Mouse (Mus musculus) midbrain, embryonic 16.5 days (tissue): ENCODE measurements around the gene Fcer2a. TPM values are rescaled to one million over a fixed set of nuclear protein-coding genes. Genes with fewer than 3 reads are reported as not detected.

Experiments
- ATAC-seq: fragments of 200-750 bp; cut with Nextera tagmentation; 2 replicates; pipeline ENCODE4 v1.8.0; 2017; ENCODE audit warnings: moderate TSS enrichment
- H3K27ac ChIP-seq: fragments of 300-500 bp; sonication (generic); 2 replicates; pipeline ENCODE4 v1.5.1; 2014; ENCODE audit warnings: mild to moderate bottlenecking, low read length, mixed read lengths
- H3K27me3 ChIP-seq: fragments of 300-500 bp; sonication (generic); 2 replicates; pipeline ENCODE4 v1.6.1; 2014; ENCODE audit warnings: low read depth, low read length, mixed read lengths; ENCODE audit not compliant: control insufficient read depth, insufficient read depth
- H3K36me3 ChIP-seq: fragments of 300-500 bp; sonication (generic); 2 replicates; pipeline ENCODE4 v1.6.1; 2014; ENCODE audit warnings: mild to moderate bottlenecking, low read length, moderate library complexity, mixed read lengths; ENCODE audit not compliant: control insufficient read depth, insufficient read depth
- H3K4me1 ChIP-seq: fragments of 300-500 bp; sonication (generic); 2 replicates; pipeline ENCODE4 v1.6.1; 2014; ENCODE audit warnings: mild to moderate bottlenecking, low read length, mixed read lengths; ENCODE audit not compliant: control insufficient read depth, insufficient read depth
- H3K4me2 ChIP-seq: fragments of 300-500 bp; sonication (generic); 2 replicates; pipeline ENCODE4 v1.6.1; 2014; ENCODE audit warnings: mild to moderate bottlenecking, low read length, mixed read lengths
- H3K4me3 ChIP-seq: fragments of 300-500 bp; sonication (generic); 2 replicates; pipeline ENCODE4 v1.5.1; 2014; ENCODE audit warnings: low read depth, mild to moderate bottlenecking, low read length, moderate library complexity, mixed read lengths
- H3K9ac ChIP-seq: fragments of 300-500 bp; sonication (generic); 2 replicates; pipeline ENCODE4 v1.6.1; 2014; ENCODE audit warnings: low read depth, low read length, mixed read lengths
- H3K9me3 ChIP-seq: fragments of 300-500 bp; sonication (generic); replicated peaks from 2 replicates; pipeline ENCODE4 v1.6.1; 2014; ENCODE audit warnings: mild to moderate bottlenecking, low read length, mixed read lengths; ENCODE audit not compliant: control insufficient read depth, poor library complexity, severe bottlenecking
- WGBS: fragments of 180-500 bp; shearing (Covaris S2); extraction: QIAGEN DNeasy Blood & Tissue Kit; methylation state at CpG from one replicate; pipeline ENCODE4 v1.1.7; 2014; 5-methylcytosine and 5-hydroxymethylcytosine counted together
- polyA plus RNA-seq: library from polyadenylated mRNA; unstranded; fragments of >200 nt; fragmentation: Nextera tagmentation; extraction: Ambion mirVana; gene quantifications from 2 replicates; pipeline ENCODE4 v1.2.1, GENCODE M21; 2015

Gene Fcer2a
- polyA plus RNA-seq, 1 experiment from 2014 or later: 0.63 TPM

DNA sequence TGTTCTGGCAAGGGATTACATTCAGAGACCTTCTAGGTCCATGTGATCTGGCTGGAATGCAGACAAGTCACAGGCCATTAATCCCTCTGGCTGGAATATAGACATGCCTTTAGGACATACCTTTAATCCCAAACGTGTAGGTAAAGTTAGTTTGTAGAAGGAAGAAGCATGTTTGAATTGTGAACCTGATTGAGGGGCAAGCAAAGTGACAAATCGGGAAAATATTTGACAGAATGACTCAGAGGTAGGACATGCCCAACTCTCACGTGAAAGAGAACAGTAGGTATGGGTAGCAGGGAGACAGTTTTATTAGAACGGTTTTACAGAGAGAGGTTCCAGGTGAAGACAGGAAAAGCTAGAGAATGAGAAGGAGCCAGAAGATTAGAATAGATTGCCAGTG lies 46.4 kb downstream of the Fcer2a start:
- Histone ChIP-seq H3K4me3 (no peak overlapping the region), H3K27ac (no peak overlapping the region), H3K9ac (no peak overlapping the region), H3K27me3 (no peaks in the 10 kb centered on the region), H3K36me3 (no peaks in the 10 kb centered on the region), H3K4me1 (no peaks in the 10 kb centered on the region), H3K9me3 (no peaks in the 10 kb centered on the region), H3K4me2 (no peak overlapping the region)
- no peak for ATAC-seq
- 78% methylated on average over 4 of the region's 4 CpGs for WGBS

DNA sequence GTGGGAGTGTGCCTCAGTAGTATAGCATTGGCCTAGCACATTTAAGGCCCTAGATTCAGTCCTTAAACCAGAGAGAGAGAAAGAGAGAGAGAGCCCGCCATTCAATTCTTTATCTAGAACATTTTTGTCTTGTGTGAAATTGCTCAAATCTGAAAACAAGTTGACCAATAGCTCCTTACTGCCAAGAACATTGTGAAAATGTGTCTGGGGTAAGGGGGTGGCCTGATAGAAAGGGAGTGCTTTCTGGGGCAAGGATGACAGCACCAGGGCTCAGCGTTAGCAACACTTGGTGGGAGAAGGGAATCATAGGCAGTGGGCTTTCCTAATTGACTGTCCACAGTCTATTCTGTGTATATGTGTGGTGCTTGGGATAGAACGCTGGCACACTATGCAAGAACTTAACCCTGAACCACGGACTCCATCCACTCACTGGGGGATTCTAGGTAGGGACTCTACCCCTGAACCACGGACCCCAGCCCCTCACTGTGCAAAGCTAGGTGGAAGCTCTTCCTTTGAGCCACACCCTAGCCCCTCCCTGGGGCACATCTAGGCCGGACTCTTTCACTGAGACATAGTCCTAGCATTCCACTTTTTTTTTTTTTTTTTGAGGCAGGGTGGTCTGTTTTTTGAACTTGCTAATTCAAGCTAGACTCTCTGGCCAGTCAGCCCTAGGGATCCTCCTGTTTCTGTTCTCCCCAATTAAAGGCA lies 47.0 kb downstream of the Fcer2a start:
- H3K9me3 ChIP-seq: no peaks in the 10 kb centered on the region
- no peak for ATAC-seq
- H3K27ac ChIP-seq: no peak overlapping the region
- WGBS: 80% methylated on average over 6 of the region's 6 CpGs
- no peaks in the 10 kb centered on the region for H3K36me3 ChIP-seq
- H3K4me2 ChIP-seq: no peak overlapping the region
- no peaks in the 10 kb centered on the region for H3K4me1 ChIP-seq
- no peak overlapping the region for H3K9ac ChIP-seq
- H3K4me3 ChIP-seq: no peak overlapping the region
- no peaks in the 10 kb centered on the region for H3K27me3 ChIP-seq

- Histone ChIP-seq H3K4me2 (no peak overlapping the region), H3K27me3 (no peaks in the 10 kb centered on the region), H3K4me3 (no peak overlapping the region), H3K27ac (no peak overlapping the region), H3K36me3 (no peaks in the 10 kb centered on the region), H3K4me1 (no peaks in the 10 kb centered on the region), H3K9me3 (no peaks in the 10 kb centered on the region), H3K9ac (no peak overlapping the region)
- ATAC-seq: no peak
- WGBS: 32% methylated on average over 5 of the region's 5 CpGs
Measured at GRCm38 (mm10) chr8:3645804-3646203, 48.2 kb downstream of the Fcer2a start.

Other genes starting within 250 kb of the Fcer2a start
- gene Pex11g, start 226.5 kb downstream of the Fcer2a start, polyA plus RNA-seq: 4.5 and 5.0 TPM in 2 replicates
- gene Tex45, start 223.3 kb downstream of the Fcer2a start, polyA plus RNA-seq: 0.31 and 0.46 TPM in 2 replicates
- gene Zfp358, start 201.0 kb downstream of the Fcer2a start, polyA plus RNA-seq: 65.8 and 75.3 TPM in 2 replicates
- gene Mcoln1, start 193.7 kb downstream of the Fcer2a start, polyA plus RNA-seq: 121 and 129 TPM in 2 replicates
- 43.6 and 49.8 TPM in 2 replicates for gene Pnpla6, start 178.8 kb downstream of the Fcer2a start, polyA plus RNA-seq
- 0.39 and 0.60 TPM in 2 replicates for gene C330021F23Rik, start 126.2 kb downstream of the Fcer2a start, polyA plus RNA-seq
- gene Camsap3, start 106.9 kb downstream of the Fcer2a start, polyA plus RNA-seq: 45.1 and 48.7 TPM in 2 replicates
- gene Xab2, start 72.9 kb downstream of the Fcer2a start, polyA plus RNA-seq: 51.8 and 52.4 TPM in 2 replicates
- 63.5 and 68.0 TPM in 2 replicates for gene Pet100, start 72.6 kb downstream of the Fcer2a start, polyA plus RNA-seq
- gene Pcp2, start 68.6 kb downstream of the Fcer2a start, polyA plus RNA-seq: 1.7 and 2.5 TPM in 2 replicates
- gene Stxbp2, start 63.2 kb downstream of the Fcer2a start, polyA plus RNA-seq: 41.4 and 46.2 TPM in 2 replicates
- gene Retn, start 38.4 kb downstream of the Fcer2a start, polyA plus RNA-seq: 0.33 and 1.0 TPM in 2 replicates
- 0.19 and 0.24 TPM in 2 replicates for gene Mcemp1, start 28.4 kb downstream of the Fcer2a start, polyA plus RNA-seq
- gene Fcor, start 21.8 kb downstream of the Fcer2a start, polyA plus RNA-seq: 16.8 and 20.9 TPM in 2 replicates
- gene Trappc5, start 17.9 kb downstream of the Fcer2a start, polyA plus RNA-seq: 71.6 and 72.5 TPM in 2 replicates
- gene Clec4g, start 26.5 kb upstream of the Fcer2a start, polyA plus RNA-seq: not detected in 2 replicates
- gene Cd209a, start 54.8 kb upstream of the Fcer2a start, polyA plus RNA-seq: not detected in 2 replicates
- gene Cd209e, start 160.1 kb upstream of the Fcer2a start, polyA plus RNA-seq: not detected in 2 replicates
- gene Cd209d, start 184.4 kb upstream of the Fcer2a start, polyA plus RNA-seq: not detected in 2 replicates
- gene Cd209b, start 232.7 kb upstream of the Fcer2a start, polyA plus RNA-seq: not detected in 2 replicates